Mouse (Mus musculus): ENCODE measurements at regions not wholly inside any gene's neighbourhood (a gene's known extent, or its start where the extent isn't known, plus 50 kb on each side); places are given as distances from the start of the nearest gene placed in this dataset.

DNA sequence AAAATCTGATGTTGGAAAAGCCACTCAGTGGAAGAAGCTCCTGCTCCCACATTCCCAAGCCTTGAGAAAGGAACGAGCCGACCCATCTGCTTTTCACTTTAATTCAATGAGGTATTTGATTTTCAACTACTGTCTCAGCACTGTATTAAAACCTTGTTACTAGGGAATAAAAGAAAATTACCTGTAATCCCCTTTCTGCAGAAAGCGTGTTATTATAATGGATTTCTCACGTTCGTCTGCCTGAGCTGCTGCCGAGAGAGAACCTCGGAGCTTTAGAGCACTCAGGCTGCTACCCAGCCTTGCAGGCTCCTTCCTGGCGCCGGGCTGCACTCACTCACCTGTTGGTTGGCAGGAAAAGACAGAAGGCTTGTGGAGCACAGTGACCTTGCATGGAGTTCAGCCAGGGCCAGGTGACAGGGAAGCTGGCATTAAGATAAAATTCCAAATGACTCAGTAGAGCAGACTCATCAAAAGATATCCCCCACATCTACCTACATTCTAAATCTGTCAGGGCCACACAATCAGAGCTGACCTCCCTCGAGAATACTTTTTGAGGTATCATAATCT lies 770.2 kb downstream of the Adgrl2 start:
- Histone ChIP-seq H3K4me1 (ENCODE audit: control insufficient read depth, insufficient read depth, low read length) (no peaks in the 10 kb centered on the region), H3K27ac (ENCODE audit: insufficient read depth, low read length) (no peak overlapping the region), H3K4me3 (ENCODE audit: insufficient read depth, low read length) (no peak overlapping the region)
- TF ChIP-seq CTCF (IDR thresholded peaks at IDR 0.05; ENCODE audit: borderline replicate concordance, insufficient read depth, low read length): no peak
- no peak for TF ChIP-seq POLR2A (IDR thresholded peaks at IDR 0.05; ENCODE audit: low read depth, low read length)

DNA sequence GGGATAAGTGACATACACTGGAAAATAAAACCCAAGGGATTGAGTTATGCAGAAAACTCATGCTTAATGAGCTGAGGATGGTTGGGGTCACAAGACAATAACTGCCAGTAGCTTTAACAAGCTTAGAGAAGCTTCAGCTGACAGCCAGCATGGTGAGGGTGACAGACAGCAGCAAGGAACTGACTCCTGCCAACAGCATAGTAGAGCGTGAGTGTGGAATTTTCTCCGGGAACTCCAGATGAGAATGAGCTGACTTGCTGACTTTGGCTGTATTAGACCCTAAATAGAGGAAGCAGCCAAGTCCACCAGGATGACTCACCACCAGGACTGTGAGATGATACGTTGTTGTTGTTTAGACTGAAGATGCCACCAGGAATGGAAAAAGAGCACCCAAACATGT lies 788.2 kb downstream of the Adgrl2 start:
- H3K4me3 ChIP-seq (ENCODE audit: insufficient read depth, low read length): no peak overlapping the region
- H3K27ac ChIP-seq (ENCODE audit: insufficient read depth, low read length): no peak overlapping the region
- TF ChIP-seq CTCF (IDR thresholded peaks at IDR 0.05; ENCODE audit: borderline replicate concordance, insufficient read depth, low read length): no peak
- no peak for TF ChIP-seq POLR2A (IDR thresholded peaks at IDR 0.05; ENCODE audit: low read depth, low read length)
- no peaks in the 10 kb centered on the region for H3K4me1 ChIP-seq (ENCODE audit: control insufficient read depth, insufficient read depth, low read length)

DNA sequence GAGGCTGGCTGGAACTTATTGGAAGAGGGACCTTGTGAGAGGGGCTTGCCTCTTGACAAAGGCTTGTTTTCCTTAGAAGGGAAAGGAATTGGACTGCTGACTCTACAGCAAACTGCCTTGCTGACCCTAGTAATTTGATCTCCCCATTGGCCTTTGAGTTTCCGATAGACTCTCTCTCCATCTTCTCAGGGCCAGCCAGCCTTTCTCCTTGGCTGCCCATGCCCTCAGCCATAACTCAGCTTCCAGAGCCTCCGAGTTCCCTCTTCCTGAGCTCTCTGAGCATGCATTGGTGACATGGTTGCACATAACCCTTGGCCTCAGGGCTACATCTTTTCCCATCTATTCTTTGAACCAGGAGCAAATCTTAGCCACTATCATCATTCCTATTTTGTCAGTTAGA lies 803.7 kb downstream of the Adgrl2 start:
- H3K4me3 ChIP-seq (ENCODE audit: insufficient read depth, low read length): no peak overlapping the region
- H3K27ac ChIP-seq (ENCODE audit: insufficient read depth, low read length): no peak overlapping the region
- TF ChIP-seq POLR2A (IDR thresholded peaks at IDR 0.05; ENCODE audit: low read depth, low read length): no peak
- TF ChIP-seq CTCF (IDR thresholded peaks at IDR 0.05; ENCODE audit: borderline replicate concordance, insufficient read depth, low read length): no peak
- no peaks in the 10 kb centered on the region for H3K4me1 ChIP-seq (ENCODE audit: control insufficient read depth, insufficient read depth, low read length)

DNA sequence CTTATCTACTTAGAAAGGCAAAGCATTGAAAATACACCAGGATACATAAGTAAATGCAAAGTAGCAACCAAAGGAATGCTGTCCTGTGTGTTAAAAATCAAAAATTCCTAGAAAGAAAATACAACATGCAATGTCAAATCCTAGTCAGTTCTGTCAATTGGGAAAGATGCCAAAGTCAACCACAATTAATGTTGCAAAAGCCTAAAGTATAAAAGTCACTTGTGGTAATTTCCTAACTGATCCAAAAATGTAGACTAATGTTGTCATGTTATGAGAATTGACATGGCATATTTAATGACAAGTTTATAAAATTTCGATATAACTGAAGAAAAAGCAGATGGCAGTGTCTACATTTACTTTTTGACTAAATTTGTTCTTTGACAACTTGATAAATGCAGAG lies 822.8 kb downstream of the Adgrl2 start:
- no peaks in the 10 kb centered on the region for H3K4me1 ChIP-seq (ENCODE audit: control insufficient read depth, insufficient read depth, low read length)
- H3K4me3 ChIP-seq (ENCODE audit: insufficient read depth, low read length): no peak overlapping the region
- TF ChIP-seq POLR2A (IDR thresholded peaks at IDR 0.05; ENCODE audit: low read depth, low read length): no peak
- no peak for TF ChIP-seq CTCF (IDR thresholded peaks at IDR 0.05; ENCODE audit: borderline replicate concordance, insufficient read depth, low read length)
- no peak overlapping the region for H3K27ac ChIP-seq (ENCODE audit: insufficient read depth, low read length)

DNA sequence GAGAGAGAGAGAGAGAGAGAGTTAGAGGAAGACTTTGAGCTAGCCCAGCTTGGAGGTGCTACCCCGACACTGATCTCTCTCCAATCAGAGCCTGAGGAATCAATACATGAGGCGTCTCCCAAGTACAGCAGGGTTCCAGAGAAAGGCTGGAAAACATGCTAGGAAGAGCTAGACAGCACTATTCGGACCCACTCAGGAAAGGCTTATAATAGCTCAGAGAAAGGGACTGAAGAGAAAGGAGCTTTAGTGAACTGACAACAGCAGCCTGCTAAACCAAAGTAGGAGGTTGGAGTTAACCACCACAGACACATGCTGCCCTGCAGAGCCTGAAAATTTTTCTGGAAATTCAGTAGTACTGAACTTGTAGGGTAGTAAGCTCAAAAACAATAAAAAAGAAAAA lies 831.3 kb downstream of the Adgrl2 start:
- TF ChIP-seq CTCF (IDR thresholded peaks at IDR 0.05; ENCODE audit: borderline replicate concordance, insufficient read depth, low read length): no peak
- TF ChIP-seq POLR2A (IDR thresholded peaks at IDR 0.05; ENCODE audit: low read depth, low read length): no peak
- no peaks in the 10 kb centered on the region for H3K4me1 ChIP-seq (ENCODE audit: control insufficient read depth, insufficient read depth, low read length)
- H3K4me3 ChIP-seq (ENCODE audit: insufficient read depth, low read length): no peak overlapping the region
- H3K27ac ChIP-seq (ENCODE audit: insufficient read depth, low read length): no peak overlapping the region

DNA sequence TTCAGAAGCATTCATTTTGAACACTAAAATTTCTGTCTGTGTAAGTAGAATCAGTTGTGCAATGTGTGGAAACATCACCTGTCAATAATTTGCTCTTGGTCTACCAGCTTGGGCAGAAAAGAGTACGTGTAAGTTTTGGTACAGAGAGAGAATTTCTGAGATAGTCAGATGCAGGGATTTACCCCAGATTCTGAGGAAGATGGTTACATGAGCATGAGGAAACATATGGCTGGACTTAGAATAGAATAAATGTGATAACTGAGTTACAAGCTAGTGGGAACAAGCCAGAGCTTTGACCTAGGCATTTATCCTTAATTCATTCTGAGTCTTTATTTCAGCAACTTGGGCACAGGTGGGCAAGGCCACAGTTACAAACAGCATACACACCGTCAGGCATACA lies 831.8 kb downstream of the Adgrl2 start:
- no peak overlapping the region for H3K27ac ChIP-seq (ENCODE audit: insufficient read depth, low read length)
- TF ChIP-seq POLR2A (IDR thresholded peaks at IDR 0.05; ENCODE audit: low read depth, low read length) (no peak), CTCF (IDR thresholded peaks at IDR 0.05; ENCODE audit: borderline replicate concordance, insufficient read depth, low read length) (no peak)
- H3K4me3 ChIP-seq (ENCODE audit: insufficient read depth, low read length): no peak overlapping the region
- no peaks in the 10 kb centered on the region for H3K4me1 ChIP-seq (ENCODE audit: control insufficient read depth, insufficient read depth, low read length)

DNA sequence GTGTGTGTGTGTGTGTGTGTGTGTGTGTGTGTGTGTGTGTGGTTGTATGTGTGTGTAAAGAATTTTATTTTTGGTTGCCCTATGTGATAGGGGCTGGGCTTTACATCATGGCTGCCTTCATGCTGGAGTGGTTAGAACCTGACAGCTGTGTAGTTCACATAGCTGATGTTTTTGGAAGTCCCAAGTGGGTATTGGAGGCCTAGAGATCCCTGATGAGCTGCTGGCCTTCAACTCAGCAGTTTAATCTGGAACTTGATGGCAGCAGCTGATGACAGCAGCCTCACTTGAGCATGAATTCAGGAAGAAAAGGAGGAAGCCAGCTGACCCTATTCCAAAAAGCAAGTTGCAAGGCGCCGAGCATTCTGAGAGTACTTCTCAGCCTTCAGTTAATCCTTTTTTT lies 846.6 kb downstream of the Adgrl2 start:
- TF ChIP-seq CTCF (IDR thresholded peaks at IDR 0.05; ENCODE audit: borderline replicate concordance, insufficient read depth, low read length) (no peak), POLR2A (IDR thresholded peaks at IDR 0.05; ENCODE audit: low read depth, low read length) (no peak)
- H3K4me1 ChIP-seq (ENCODE audit: control insufficient read depth, insufficient read depth, low read length): no peaks in the 10 kb centered on the region
- H3K27ac ChIP-seq (ENCODE audit: insufficient read depth, low read length): no peak overlapping the region
- no peak overlapping the region for H3K4me3 ChIP-seq (ENCODE audit: insufficient read depth, low read length)

DNA sequence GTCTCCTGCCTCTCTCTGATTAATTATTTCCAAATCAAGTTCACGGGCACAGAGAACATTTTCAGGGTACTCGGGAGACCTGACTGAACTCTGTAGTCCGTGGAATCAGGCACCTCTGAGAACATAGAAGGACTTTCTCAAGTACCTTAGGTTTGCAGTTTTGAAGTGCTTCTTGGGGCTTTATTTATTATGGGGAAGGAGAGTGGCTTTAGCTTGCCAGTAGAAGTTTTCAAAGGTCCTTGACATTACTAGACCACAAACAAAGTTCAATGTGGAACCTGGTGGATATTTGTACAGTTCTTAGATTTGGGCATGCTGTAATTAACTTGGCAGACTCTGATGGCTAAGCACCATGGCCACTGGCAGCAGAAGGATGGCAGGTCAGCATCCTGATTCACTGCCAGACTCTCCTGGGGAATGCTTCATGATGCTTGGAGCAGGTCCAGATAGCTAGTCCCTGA lies 853.5 kb downstream of the Adgrl2 start:
- Histone ChIP-seq H3K4me1 (ENCODE audit: control insufficient read depth, insufficient read depth, low read length) (no peaks in the 10 kb centered on the region), H3K4me3 (ENCODE audit: insufficient read depth, low read length) (no peak overlapping the region), H3K27ac (ENCODE audit: insufficient read depth, low read length) (no peak overlapping the region)
- TF ChIP-seq CTCF (IDR thresholded peaks at IDR 0.05; ENCODE audit: borderline replicate concordance, insufficient read depth, low read length) (no peak), POLR2A (IDR thresholded peaks at IDR 0.05; ENCODE audit: low read depth, low read length) (no peak)

DNA sequence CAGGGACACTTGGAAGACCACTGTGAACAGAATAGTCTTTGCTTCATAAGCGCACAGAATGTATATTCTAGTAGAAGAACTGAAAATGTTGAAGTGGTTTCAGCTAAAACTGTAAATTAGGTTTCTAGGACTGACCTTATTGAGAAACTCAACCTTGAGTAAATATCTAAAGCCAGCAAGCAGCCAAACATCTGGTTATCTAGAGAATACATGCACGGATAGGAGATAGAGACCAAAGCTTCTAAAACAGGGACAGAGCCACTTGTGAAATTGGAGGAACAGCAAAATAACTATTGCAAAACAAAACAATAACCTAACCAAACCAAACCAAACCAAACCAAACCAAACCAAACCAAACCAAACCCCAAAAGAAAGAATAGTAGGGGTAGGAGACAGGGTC lies 855.7 kb downstream of the Adgrl2 start:
- Histone ChIP-seq H3K4me3 (ENCODE audit: insufficient read depth, low read length) (no peak overlapping the region), H3K27ac (ENCODE audit: insufficient read depth, low read length) (no peak overlapping the region), H3K4me1 (ENCODE audit: control insufficient read depth, insufficient read depth, low read length) (no peaks in the 10 kb centered on the region)
- TF ChIP-seq POLR2A (IDR thresholded peaks at IDR 0.05; ENCODE audit: low read depth, low read length): no peak
- no peak for TF ChIP-seq CTCF (IDR thresholded peaks at IDR 0.05; ENCODE audit: borderline replicate concordance, insufficient read depth, low read length)

DNA sequence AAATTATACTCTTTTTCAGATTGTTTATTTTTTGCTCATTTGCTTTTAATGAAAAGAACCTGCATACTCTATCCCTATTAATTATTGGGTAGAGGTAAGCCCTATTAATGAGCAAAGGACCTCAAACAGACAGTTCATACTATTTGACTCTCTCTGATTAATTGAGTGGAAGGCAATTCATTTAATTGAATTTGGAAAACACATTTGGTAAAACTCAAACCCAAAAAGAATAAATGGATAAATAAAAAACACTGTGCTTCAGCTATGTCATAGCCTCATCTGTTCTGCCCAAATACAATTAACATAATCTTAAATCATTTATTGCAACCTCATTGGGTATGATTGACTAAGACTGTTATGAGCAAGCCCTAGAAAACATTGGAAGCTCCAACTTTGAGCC lies 874.8 kb downstream of the Adgrl2 start:
- Histone ChIP-seq H3K4me3 (ENCODE audit: insufficient read depth, low read length) (no peak overlapping the region), H3K27ac (ENCODE audit: insufficient read depth, low read length) (no peak overlapping the region), H3K4me1 (ENCODE audit: control insufficient read depth, insufficient read depth, low read length) (no peaks in the 10 kb centered on the region)
- no peak for TF ChIP-seq CTCF (IDR thresholded peaks at IDR 0.05; ENCODE audit: borderline replicate concordance, insufficient read depth, low read length)
- no peak for TF ChIP-seq POLR2A (IDR thresholded peaks at IDR 0.05; ENCODE audit: low read depth, low read length)

DNA sequence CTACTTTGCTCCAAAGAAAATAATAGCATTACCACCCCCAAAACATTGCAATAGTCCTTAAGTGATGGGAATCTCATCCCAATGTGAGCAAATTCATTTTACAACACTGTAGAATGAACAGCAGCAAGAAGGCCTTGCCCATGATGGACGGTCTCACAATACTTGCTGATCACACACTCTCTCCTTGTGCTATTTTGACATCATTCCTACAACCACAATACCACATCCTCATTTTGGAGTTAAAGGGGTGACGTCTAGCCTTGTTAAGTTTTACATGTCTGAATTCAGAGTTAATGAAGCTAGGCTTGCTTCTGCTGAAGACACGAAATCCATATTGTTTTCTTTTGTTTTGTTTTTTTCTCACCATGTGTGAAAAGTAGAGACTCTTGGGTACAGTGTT lies 878.2 kb downstream of the Adgrl2 start:
- H3K4me3 ChIP-seq (ENCODE audit: insufficient read depth, low read length): no peak overlapping the region
- H3K4me1 ChIP-seq (ENCODE audit: control insufficient read depth, insufficient read depth, low read length): no peaks in the 10 kb centered on the region
- TF ChIP-seq CTCF (IDR thresholded peaks at IDR 0.05; ENCODE audit: borderline replicate concordance, insufficient read depth, low read length) (no peak), POLR2A (IDR thresholded peaks at IDR 0.05; ENCODE audit: low read depth, low read length) (no peak)
- no peak overlapping the region for H3K27ac ChIP-seq (ENCODE audit: insufficient read depth, low read length)

Data from embryonic fibroblast, embryonic 13.5 days (primary cell).